In the genomic region with DNA sequence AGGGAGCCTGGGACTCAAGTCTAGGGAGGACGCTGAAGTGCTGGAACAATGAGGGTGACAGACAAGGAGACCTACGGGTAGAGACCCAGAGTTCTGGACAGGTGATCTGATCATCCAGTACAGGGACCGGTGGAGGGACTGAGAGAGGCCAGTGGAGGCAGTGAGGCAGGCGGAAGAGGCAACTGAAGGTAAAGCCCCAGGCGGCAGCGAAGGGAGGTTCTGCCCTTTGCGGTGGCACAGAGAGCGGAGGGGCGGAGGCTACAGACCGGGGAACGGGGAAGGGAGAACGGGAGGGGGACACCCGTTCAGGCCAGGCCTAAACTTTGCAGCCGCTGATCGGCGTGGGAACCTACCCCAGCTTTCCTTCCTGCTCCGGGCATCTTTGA, we compare ENCODE assay signal across 8 mouse cellular contexts. TPM values are rescaled to one million over a fixed set of nuclear protein-coding genes. Genes with fewer than 3 reads are reported as not detected.
DNase-seq lines count a peak whose midpoint lies in the region; ATAC-seq and TF ChIP-seq lines count a peak whose summit lies in the region.

No protein-coding gene starts in this region.

- no peak for DNase-seq in left cerebral cortex, adult 2 months (ENCODE audit: extremely low spot score in 1 of 2, low spot score in 2 of 2)
- DNase-seq in left cerebral cortex, postnatal 14 days (ENCODE audit: low spot score in 2 of 2): no peak
- peak; percentile 38 for DNase-seq in cerebellum, adult 9-10 months
- DNase-seq in kidney, postnatal 36 days: peak; percentile 32 to 63
- DNase-seq in midbrain, embryonic 11.5 days (ENCODE audit: low spot score, missing footprints): peak; percentile 91
- no peak for DNase-seq in layer of hippocampus, adult 9-11 months
- no peak for DNase-seq in c-Kit-positive CD71-positive TER-119-positive erythroid progenitor cells, embryonic 14.5 days (ENCODE audit: low spot score)

- peak overlapping the region; percentile 73 for H3K9ac ChIP-seq in heart, embryonic 16.5 days (ENCODE audit: low read length)
- H3K9ac ChIP-seq in midbrain, embryonic 11.5 days (ENCODE audit: low read length): peak overlapping the region; percentile 96

- peak overlapping the region; percentile 96 for H3K4me2 ChIP-seq in heart, embryonic 16.5 days (ENCODE audit: low read depth, low read length)
- H3K4me2 ChIP-seq in midbrain, embryonic 11.5 days: peak overlapping the region; percentile 73

- H3K4me1 ChIP-seq in heart, embryonic 16.5 days (ENCODE audit: control insufficient read depth, insufficient read depth, low read length): peaks cover 5% of the 10 kb centered on the region; the same call in 1 of the 2 replicates
- peaks cover 33% of the 10 kb centered on the region for H3K4me1 ChIP-seq in midbrain, embryonic 11.5 days (ENCODE audit: control insufficient read depth, insufficient read depth, low read length)

- H3K36me3 ChIP-seq in heart, embryonic 16.5 days (ENCODE audit: control insufficient read depth, insufficient read depth): no peaks in the 10 kb centered on the region
- no peaks in the 10 kb centered on the region for H3K36me3 ChIP-seq in midbrain, embryonic 11.5 days (ENCODE audit: control insufficient read depth, insufficient read depth, low read length)

- intact Hi-C loops in left cerebral cortex, adult 2 months (cut with DNase I): loop anchor here (2.0 kb wide), 2 partner anchors 49 to 269 kb away; partner anchors contain the start of gene Pla2g2c
- intact Hi-C loops in left cerebral cortex, postnatal 14 days (cut with DNase I): loop anchor here (2.0 kb wide), 1 partner anchor 49 kb away; no protein-coding TSS in a partner anchor

- WGBS in heart, embryonic 16.5 days: 3% methylated on average over 17 of the region's 17 CpGs
- under 1% methylated on average over 17 of the region's 17 CpGs for WGBS in midbrain, embryonic 11.5 days

- no peaks in the 10 kb centered on the region for H3K9me3 ChIP-seq in heart, embryonic 16.5 days (replicated peaks; ENCODE audit: control insufficient read depth, low read length)
- no peaks in the 10 kb centered on the region for H3K9me3 ChIP-seq in midbrain, embryonic 11.5 days (ENCODE audit: control insufficient read depth, low read length)

- peak overlapping the region; percentile 96 for H3K27ac ChIP-seq in left cerebral cortex, adult 2 months
- H3K27ac ChIP-seq in heart, embryonic 16.5 days (ENCODE audit: low read length): no peak overlapping the region
- H3K27ac ChIP-seq in midbrain, embryonic 11.5 days (ENCODE audit: low read depth, low read length): peak overlapping the region; percentile 96

- no peak for ATAC-seq in heart, embryonic 16.5 days (replicated peaks; ENCODE audit: extremely low read depth, insufficient read depth, low FRiP score)
- no peak for ATAC-seq in midbrain, embryonic 11.5 days (ENCODE audit: low FRiP score)

- TF ChIP-seq CTCF in left cerebral cortex, adult 2 months (IDR thresholded peaks at IDR 0.05): no peak; the same call in 1 of the 2 replicates

- peaks cover 64% of the 10 kb centered on the region for H3K27me3 ChIP-seq in heart, embryonic 16.5 days (ENCODE audit: control insufficient read depth, insufficient read depth, low read length)
- peaks cover 10% of the 10 kb centered on the region for H3K27me3 ChIP-seq in midbrain, embryonic 11.5 days (ENCODE audit: control insufficient read depth, insufficient read depth, low read length)

- H3K4me3 ChIP-seq in left cerebral cortex, adult 2 months: peak overlapping the region; percentile 98
- H3K4me3 ChIP-seq in heart, embryonic 16.5 days (ENCODE audit: low read length): peak overlapping the region; percentile 60
- peak overlapping the region; percentile 93 for H3K4me3 ChIP-seq in midbrain, embryonic 11.5 days (ENCODE audit: low read depth, low read length)

RNA-seq across cellular contexts. Expression of gene Camk2n1, which starts 1.8 kb away (rescaled TPM):
- 1,000 to 10,000 TPM; 1,332 to 1,386 TPM for total RNA-seq in left cerebral cortex, adult 2 months (2021)
- 100 to 1,000 TPM; 755 to 854 TPM for total RNA-seq in left cerebral cortex, postnatal 14 days (2021)
- 0.97 and 1.3 TPM in 2 replicates for polyA plus RNA-seq in heart, embryonic 16.5 days (2015; fragmentation: Nextera tagmentation; extraction: Ambion mirVana)
- 6.0 and 6.1 TPM in 2 replicates for polyA plus RNA-seq in midbrain, embryonic 11.5 days (2014; fragmentation: Nextera tagmentation; extraction: Ambion mirVana)

RNA-seq across cellular contexts. Expression of gene Mul1, which starts 21.5 kb away (rescaled TPM):
- total RNA-seq in left cerebral cortex, adult 2 months (2021): 10 to 100 TPM; 63.0 to 65.1 TPM
- 10 to 100 TPM; 50.5 to 55.9 TPM for total RNA-seq in left cerebral cortex, postnatal 14 days (2021)
- polyA plus RNA-seq in heart, embryonic 16.5 days (2015; fragmentation: Nextera tagmentation; extraction: Ambion mirVana): 22.3 and 24.5 TPM in 2 replicates
- 17.9 and 18.5 TPM in 2 replicates for polyA plus RNA-seq in midbrain, embryonic 11.5 days (2014; fragmentation: Nextera tagmentation; extraction: Ambion mirVana)

RNA-seq across cellular contexts. Expression of gene Fam43b, which starts 59.6 kb away (rescaled TPM):
- total RNA-seq in left cerebral cortex, adult 2 months (2021): 10 to 100 TPM; 33.4 to 42.4 TPM
- 10 to 100 TPM; 33.9 TPM for total RNA-seq in left cerebral cortex, postnatal 14 days (2021)
- 0.10 and 0.20 TPM in 2 replicates for polyA plus RNA-seq in heart, embryonic 16.5 days (2015; fragmentation: Nextera tagmentation; extraction: Ambion mirVana)
- polyA plus RNA-seq in midbrain, embryonic 11.5 days (2014; fragmentation: Nextera tagmentation; extraction: Ambion mirVana): 0.14 TPM in 1 of 2 replicates, not detected in the other

Comparison
In these comparisons a context has a peak if more than half of its experiments do, and no peak if none do; other contexts are left out.
1. DNase-seq: peak in cerebellum, adult 9-10 months (single experiment), kidney, postnatal 36 days (2 of 2) and midbrain, embryonic 11.5 days (single experiment); none in left cerebral cortex, adult 2 months (0 of 2), left cerebral cortex, postnatal 14 days (0 of 2), layer of hippocampus, adult 9-11 months (single experiment) and c-Kit-positive CD71-positive TER-119-positive erythroid progenitor cells, embryonic 14.5 days (single experiment).
2. Peak in every context shown above with its lines, with median percentiles within 50 percentile points of each other: H3K4me3 ChIP-seq.